Mouse (Mus musculus) gastrocnemius, adult 18-20 months (tissue): ENCODE data around the gene Slc25a25. TPM values are rescaled to one million over a fixed set of nuclear protein-coding genes. Genes with fewer than 3 reads are reported as not detected.

Experiments
- total RNA-seq, 2 experiments: library from RNA; stranded (reverse); gene quantifications; 2 replicates each; pipeline ENCODE4 v1.2.3; 2021

Gene Slc25a25
- total RNA-seq, 2 experiments from 2014 or later = 47.6 to 217 TPM

Other genes with a start within 250 kb of the Slc25a25 start
- 10 to 100 TPM; 10.2 to 11.1 TPM for gene Pomt1, start 214.9 kb downstream of the Slc25a25 start, total RNA-seq
- gene Uck1, start 191.3 kb downstream of the Slc25a25 start, total RNA-seq = 10 to 100 TPM; 11.4 to 11.6 TPM
- 10 to 100 TPM; 56.7 to 56.9 TPM for gene Golga2, start 164.1 kb downstream of the Slc25a25 start, total RNA-seq
- 100 to 1,000 TPM; 143 to 148 TPM for gene Swi5, start 163.4 kb downstream of the Slc25a25 start, total RNA-seq
- 10 to 100 TPM; 25.6 to 27.5 TPM for gene Ciz1, start 99.1 kb downstream of the Slc25a25 start, total RNA-seq
- 1 to 10 TPM; 3.5 to 5.3 TPM for gene Dnm1, start 98.1 kb downstream of the Slc25a25 start, total RNA-seq
- gene 1110008P14Rik, start 69.5 kb downstream of the Slc25a25 start, total RNA-seq = 10 to 100 TPM; 42.6 to 47.1 TPM
- 1 to 10 TPM; 1.4 to 4.8 TPM for gene Lcn2, start 63.2 kb downstream of the Slc25a25 start, total RNA-seq
- 10 to 100 TPM; 37.1 to 43.0 TPM for gene Ptges2, start 55.5 kb downstream of the Slc25a25 start, total RNA-seq
- gene Naif1, start 988 bp downstream of the Slc25a25 start, total RNA-seq = 1 to 10 TPM; 2.6 to 3.0 TPM
- 1 to 10 TPM; 2.0 to 2.6 TPM for gene Fam102a, start 83.9 kb upstream of the Slc25a25 start, total RNA-seq
- gene Dpm2, start 119.4 kb upstream of the Slc25a25 start, total RNA-seq = 10 to 100 TPM; 11.7 to 12.6 TPM
- gene Pip5kl1, start 123.4 kb upstream of the Slc25a25 start, total RNA-seq = not detected
- not detected for gene 9430097D07Rik, start 124.2 kb upstream of the Slc25a25 start, total RNA-seq
- gene St6galnac4, start 135.7 kb upstream of the Slc25a25 start, total RNA-seq = 10 to 100 TPM; 13.5 to 19.8 TPM
- 10 to 100 TPM; 47.0 to 52.2 TPM for gene St6galnac6, start 148.3 kb upstream of the Slc25a25 start, total RNA-seq
- gene Ak1, start 170.3 kb upstream of the Slc25a25 start, total RNA-seq = 1,000 to 10,000 TPM; 1,543 to 1,586 TPM
- gene Eng, start 195.2 kb upstream of the Slc25a25 start, total RNA-seq = 10 to 100 TPM; 21.1 to 34.1 TPM